Mouse (Mus musculus) right cerebral cortex, adult 18-20 months (tissue): ENCODE data around the gene Frs3.
A peak's percentile ranks its signal among the peaks of the same experiment; 100 is the strongest.

Source experiments
- DNase-seq: peaks from one replicate; pipeline ENCODE4 v3.0.0; 2022; ENCODE audit warnings: mixed read lengths

The Frs3 gene

GRCm38 (mm10) chr17:47693671-47694441 lies 5.0 kb downstream of the Frs3 start:
- no peak for DNase-seq

DNA sequence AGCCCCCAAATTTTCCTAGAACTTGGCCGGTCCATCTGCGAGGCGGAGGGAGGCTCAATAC lies 5.4 kb downstream of the Frs3 start, which contains the start of gene Gm21981:
Gm21981 (minus strand) TSS at position 14 of the 61 bp plus-strand sequence.
- no peak for DNase-seq

GRCm38 (mm10) chr17:47694503-47695336 lies 5.9 kb downstream of the Frs3 start, which contains the start of gene Prickle4:
Gene Prickle4, minus strand, starts transcription at chr17:47694736.
- peak; percentile 97 for DNase-seq

DNA sequence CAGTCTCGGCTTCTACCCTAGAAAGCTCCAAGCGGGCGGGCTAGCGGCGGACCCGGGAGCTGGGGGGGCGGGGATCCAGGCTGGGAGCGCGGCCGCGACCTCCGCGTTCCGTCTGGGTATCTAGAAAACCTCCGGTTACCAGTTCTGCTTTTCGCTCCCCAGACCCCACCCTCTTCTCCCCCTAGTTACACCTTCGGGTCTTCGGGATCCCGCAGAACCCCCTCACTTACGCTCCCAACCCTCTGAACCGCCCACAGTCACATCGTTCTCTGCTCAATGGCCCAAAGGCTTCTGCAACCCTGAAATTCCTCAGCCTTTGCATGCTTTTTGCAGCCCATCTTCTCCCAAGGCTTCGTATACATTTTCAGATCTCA lies 6.5 kb downstream of the Frs3 start:
- DNase-seq: no peak

- no peak for DNase-seq
Observed at GRCm38 (mm10) chr17:47698156-47698555, 9.3 kb downstream of the Frs3 start.

GRCm38 (mm10) chr17:47699055-47699454 lies 10.2 kb downstream of the Frs3 start:
- no peak for DNase-seq

- no peak for DNase-seq
Observed at GRCm38 (mm10) chr17:47701793-47702192, 13.0 kb downstream of the Frs3 start.

- no peak for DNase-seq
Observed at GRCm38 (mm10) chr17:47702548-47703345, 13.9 kb downstream of the Frs3 start.

- no peak for DNase-seq
Observed at GRCm38 (mm10) chr17:47703556-47703955, 14.7 kb downstream of the Frs3 start.

DNA sequence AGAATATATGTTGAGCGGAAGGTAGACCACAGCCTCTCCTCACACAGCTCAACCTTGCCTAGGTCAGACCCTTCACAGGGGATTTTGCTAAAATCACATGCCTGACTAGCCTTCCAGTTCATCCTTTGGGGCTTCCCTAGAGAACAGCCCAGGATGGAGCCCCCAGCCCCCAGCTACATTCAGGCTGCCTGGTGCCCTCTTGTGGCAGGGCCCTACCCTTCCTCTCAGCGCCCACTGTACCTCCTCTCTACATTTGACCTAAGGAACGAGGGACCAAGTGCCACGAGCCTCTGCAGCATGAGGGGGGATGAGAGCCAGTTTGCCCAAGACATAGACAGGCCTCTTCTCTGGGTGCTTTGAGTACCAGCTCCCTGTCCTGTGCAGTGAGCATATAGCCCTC lies 15.9 kb downstream of the Frs3 start:
- DNase-seq: no peak

DNA sequence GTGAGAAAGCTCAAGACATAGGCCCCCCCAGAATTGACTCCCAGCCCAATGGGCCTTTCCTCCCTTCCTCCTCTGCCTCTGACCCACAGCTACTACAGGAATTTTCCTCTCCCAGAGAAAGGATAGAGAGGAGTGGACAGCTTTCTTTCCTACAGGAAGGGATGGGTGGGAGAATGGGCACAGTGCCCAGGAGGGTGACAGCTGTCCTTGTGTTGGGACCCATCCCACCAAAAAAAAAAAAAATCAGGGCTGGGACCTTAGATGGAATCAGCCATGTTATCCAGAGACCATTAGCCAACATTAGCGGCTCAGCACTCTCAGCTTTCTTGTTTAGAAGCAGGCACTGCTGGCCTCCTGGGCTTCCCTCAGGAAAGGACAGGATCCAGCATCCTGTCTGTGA lies 17.4 kb downstream of the Frs3 start:
- DNase-seq: no peak

DNA sequence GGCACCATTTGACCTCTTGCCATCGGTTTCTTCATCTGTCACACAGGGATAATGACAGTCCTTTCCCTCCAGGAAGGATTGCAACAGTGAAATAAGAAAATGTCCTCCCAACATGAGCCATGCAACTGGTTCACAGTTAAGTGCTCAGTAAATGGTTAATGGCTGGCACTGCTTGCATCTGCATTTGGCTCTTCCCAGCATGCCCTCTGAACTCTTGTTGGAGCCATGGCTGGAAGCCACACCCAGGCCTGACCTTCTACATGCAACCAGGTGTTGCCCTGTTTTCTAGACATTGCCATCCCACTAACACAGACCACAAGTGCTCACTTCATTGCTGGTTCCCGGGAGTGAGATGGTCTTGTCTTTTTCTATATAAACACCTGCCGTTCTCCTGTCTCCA lies 19.1 kb downstream of the Frs3 start:
- DNase-seq: no peak

- no peak for DNase-seq
Observed at GRCm38 (mm10) chr17:47708972-47709371, 20.1 kb downstream of the Frs3 start.

- no peak for DNase-seq
Observed at GRCm38 (mm10) chr17:47710036-47710435, 21.2 kb downstream of the Frs3 start.

DNA sequence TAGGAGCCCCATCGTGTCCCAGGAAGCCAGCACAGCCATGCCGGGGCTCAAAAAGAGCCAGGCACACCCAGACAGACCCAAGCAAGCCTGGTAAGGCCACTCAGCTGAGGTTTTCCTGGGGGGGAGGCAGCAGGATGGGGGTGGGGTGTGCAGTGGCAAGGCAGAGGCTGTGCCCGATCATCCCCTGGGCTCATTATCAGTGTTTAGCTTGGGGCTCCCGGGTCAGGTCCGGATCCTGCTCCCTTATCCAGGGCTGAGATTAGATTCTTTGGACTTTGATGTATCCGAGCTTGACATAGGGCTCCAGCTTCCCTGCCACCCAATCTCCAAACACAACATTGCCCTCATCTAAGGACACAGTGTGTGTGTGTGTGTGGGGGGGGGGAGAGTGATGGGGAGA lies 23.1 kb downstream of the Frs3 start:
- no peak for DNase-seq

DNA sequence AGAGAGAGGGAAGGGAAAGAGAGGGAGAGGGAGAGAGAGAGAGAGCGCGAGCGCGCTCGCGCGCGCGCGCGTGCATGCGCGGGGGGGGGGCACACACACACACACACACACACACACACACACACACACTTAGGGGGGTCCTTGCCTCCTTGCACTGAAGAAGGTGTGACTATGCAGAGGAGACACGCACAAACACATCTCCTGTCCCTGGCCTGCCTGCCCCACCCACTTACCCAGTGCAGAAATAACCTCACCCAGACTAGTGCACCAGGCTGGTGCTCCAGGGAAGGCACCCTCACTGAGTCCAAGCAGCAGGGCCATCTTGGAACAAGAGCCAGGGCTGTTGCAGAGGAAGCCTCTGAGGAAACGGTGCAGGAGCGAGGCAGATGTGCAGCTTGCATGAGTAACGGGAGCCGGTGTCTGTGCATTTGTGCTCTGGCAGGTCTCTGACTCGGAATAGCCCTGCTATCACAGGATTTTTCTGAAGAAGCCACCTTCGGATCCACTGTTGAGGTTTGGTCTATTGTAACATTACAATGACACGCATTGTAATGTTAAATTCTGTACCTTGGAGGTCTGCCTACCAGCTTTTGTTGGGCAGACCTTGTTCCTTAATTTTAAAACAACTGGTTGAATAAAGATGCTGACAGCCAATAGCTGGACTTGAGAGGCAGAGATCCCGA lies 24.2 kb downstream of the Frs3 start:
- DNase-seq: no peak

- no peak for DNase-seq
Observed at GRCm38 (mm10) chr17:47715037-47715436, 26.2 kb downstream of the Frs3 start.

DNA sequence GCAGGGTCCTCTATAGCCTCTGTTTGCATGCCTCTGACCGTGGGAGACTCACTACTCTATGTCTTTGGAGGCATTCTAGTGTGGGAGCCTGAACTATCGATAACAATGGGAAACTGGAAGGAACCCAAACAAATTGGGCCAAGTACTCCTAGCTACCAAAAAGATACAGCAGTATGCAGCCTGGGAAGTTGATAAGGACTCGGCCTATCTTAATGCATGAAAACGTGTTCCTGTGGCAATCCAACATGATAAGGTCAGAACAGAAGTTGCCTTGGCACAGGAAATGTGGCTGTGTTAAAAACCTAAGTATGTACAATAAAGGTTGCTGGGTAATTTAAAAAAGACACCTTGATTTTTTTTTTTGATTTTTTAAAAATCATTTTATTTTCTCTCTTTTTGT lies 32.4 kb downstream of the Frs3 start:
- no peak for DNase-seq

DNA sequence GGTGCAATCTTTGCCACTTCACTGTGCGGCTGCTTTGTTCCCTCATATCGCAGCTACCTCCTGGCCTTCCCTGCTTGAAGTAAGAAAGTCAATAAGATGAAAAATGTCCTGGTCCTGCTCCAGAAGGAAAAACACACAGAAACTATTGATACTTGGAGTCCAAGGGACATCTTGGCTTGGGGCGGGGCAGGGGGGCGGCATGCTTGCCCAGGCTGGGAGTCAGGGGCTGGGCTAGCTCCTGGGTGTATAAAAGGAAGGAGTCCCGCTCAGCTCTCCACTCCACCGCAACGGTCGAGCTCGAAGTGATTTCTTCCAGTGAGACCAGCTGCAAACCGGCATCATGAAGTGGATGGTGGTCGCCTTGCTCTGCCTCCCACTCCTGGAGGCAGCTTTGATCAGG lies 37.7 kb downstream of the Frs3 start, which contains the start of gene Pgc:
Pgc (plus strand) TSS at position 277 of the 400 bp plus-strand sequence.
- no peak for DNase-seq

DNA sequence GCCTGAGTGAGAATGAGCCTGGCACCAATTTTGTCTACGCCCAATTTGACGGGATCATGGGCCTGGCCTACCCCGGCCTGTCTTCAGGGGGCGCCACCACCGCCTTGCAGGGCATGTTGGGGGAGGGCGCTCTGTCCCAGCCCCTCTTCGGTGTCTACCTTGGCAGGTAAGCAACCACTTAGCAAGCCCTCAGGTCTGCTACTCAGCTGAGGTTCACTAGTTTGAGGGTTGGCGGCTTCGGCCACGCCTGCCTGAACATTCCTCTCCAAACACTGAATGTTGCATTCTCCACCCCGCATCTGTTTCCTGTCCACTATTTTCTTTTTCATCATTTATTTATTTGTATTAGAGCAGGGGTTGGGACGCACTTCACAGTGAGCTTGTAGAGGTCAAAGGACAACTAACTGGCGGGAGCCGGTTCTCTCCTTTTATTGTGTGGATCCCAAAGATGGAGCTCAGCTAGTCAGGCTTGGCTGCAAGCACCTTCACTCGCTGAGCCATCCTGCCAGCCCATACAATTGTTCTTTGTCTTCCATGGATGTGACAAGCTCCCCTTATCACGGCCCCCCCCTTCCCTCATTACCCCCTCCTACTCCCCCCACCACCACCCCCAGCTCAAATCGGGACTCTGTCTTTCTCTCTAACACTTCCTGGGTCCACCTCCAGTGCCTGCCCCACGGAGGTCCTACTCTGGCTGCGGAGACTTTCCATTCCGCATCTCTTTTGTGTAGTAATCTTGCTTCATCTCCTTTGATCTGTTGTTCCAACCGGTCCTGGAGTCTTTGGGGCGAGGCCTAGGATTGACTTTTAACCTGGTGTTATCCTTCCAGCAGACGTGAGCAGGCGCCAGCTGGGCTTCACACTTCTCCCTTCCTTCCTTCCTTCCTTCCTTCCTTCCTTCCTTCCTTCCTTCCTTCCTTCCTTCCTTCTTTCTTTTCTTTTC lies 42.1 kb downstream of the Frs3 start:
- no peak for DNase-seq

DNA sequence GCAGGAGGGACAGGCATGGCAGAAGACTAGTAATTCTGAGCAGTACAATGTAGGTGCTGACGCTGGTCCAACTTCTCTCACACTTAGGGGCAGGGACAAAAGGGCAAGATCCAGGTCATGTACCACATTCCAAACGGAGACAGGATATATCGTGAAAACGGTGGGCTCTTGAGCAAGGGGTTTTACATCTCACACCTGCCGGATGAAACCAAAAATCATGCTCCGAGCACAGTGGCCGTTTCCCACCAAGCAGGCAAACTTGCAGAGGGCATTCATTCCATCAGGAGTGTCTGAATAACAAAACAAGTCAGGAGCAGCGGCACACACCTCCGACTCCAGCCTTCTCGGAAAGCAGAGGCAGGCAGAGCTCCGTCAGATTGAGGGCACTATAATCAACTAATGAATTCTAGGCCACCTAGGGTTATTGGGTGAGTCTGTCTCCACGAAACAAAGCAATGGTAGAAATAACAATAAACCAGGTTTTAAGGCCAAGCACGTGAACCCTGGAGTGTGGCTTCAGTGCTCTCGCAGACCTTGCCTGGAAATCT lies 46.8 kb downstream of the Frs3 start:
- no peak for DNase-seq

DNA sequence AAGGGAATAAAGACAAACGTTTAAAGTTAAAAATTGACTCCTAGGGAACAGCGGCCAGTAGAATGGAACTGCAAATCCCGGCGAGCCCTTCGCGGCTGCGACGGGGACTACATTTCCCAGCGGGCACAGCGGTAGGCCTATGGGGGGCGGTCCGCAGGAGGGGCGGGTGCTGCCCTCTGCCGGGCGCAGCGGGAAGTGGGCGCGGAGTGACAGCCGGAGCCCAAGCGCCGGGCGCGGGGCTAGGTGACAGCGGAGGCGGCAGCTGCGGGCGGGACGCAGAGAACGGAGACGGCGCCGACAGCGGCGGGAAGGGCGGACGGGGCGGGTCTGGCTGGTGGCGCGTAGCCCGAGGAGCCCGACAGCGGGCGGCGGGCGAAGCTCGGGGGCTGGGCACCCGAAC lies 48.0 kb downstream of the Frs3 start, which contains the start of gene Tfeb:
Tfeb (plus strand) TSS at position 175 of the 400 bp plus-strand sequence.
- DNase-seq: peak; percentile 97
